Mouse (Mus musculus) MEL (cell line): ENCODE results near the gene Foxg1. TPM values are rescaled to one million over a fixed set of nuclear protein-coding genes. Genes with fewer than 3 reads are reported as not detected.

Source experiments
- DNase-seq: peaks from one replicate; pipeline ENCODE4 v3.0.0; 2011; ENCODE audit warnings: low read depth, low spot score
- H3K27ac ChIP-seq: 2 replicates; pipeline ENCODE4 v1.5.1; 2012; ENCODE audit warnings: low read depth, mild to moderate bottlenecking, control low read depth, low read length, moderate library complexity; ENCODE audit not compliant: control insufficient read depth
- H3K27me3 ChIP-seq, 2 experiments: fragments of 150-350 bp in 1 of 2; sonication (generic) in 1 of 2; 2 replicates each; pipeline ENCODE4 v1.6.1; 2012; ENCODE audit warnings: low read length in 2 of 2, mild to moderate bottlenecking in 2 of 2, improper control_type of control experiment in 1 of 2, moderate library complexity in 1 of 2; ENCODE audit not compliant: insufficient read depth in 2 of 2, control insufficient read depth in 1 of 2
- H3K36me3 ChIP-seq, 2 experiments: 2 replicates each; pipeline ENCODE4 v1.6.1; 2012 to 2014; ENCODE audit warnings: low read length in 2 of 2, improper control_type of control experiment in 1 of 2, inconsistent platforms in 1 of 2, mild to moderate bottlenecking in 1 of 2; ENCODE audit not compliant: insufficient read depth in 2 of 2, control insufficient read depth in 1 of 2
- H3K4me1 ChIP-seq, 2 experiments: fragments of 150-350 bp in 1 of 2; sonication (generic) in 1 of 2; 2 replicates each; pipeline ENCODE4 v1.6.1; 2012; ENCODE audit warnings: low read length in 2 of 2, improper control_type of control experiment in 1 of 2, mild to moderate bottlenecking in 1 of 2; ENCODE audit not compliant: insufficient read depth in 2 of 2, control insufficient read depth in 1 of 2
- H3K4me3 ChIP-seq, 2 experiments: fragments of 150-350 bp in 1 of 2; sonication (generic) in 1 of 2; 2 replicates each; pipeline ENCODE4 v1.5.1; 2012; ENCODE audit warnings: low read depth in 2 of 2, low read length in 2 of 2, mild to moderate bottlenecking in 2 of 2, moderate library complexity in 2 of 2, control low read depth in 1 of 2, improper control_type of control experiment in 1 of 2; ENCODE audit not compliant: control insufficient read depth in 1 of 2, insufficient read depth in 1 of 2
- H3K79me2 ChIP-seq: 2 replicates; pipeline ENCODE4 v1.6.1; 2012; ENCODE audit warnings: mild to moderate bottlenecking, low read length, moderate library complexity; ENCODE audit not compliant: control insufficient read depth, poor library complexity, insufficient read depth
- H3K9ac ChIP-seq: 2 replicates; pipeline ENCODE4 v1.6.1; 2012; ENCODE audit warnings: low read depth, mild to moderate bottlenecking, control low read depth, low read length, moderate library complexity; ENCODE audit not compliant: control insufficient read depth, poor library complexity, severe bottlenecking
- H3K9me3 ChIP-seq: fragments of 150-350 bp; sonication (generic); replicated peaks from 2 replicates; pipeline ENCODE4 v1.6.1; 2012; ENCODE audit warnings: mild to moderate bottlenecking, low read length, improper control_type of control experiment, moderate library complexity; ENCODE audit not compliant: insufficient read depth
- BHLHE40 ChIP-seq: IDR thresholded peaks from 2 replicates; pipeline ENCODE4 v1.6.1; 2012; ENCODE audit warnings: low read depth, mild to moderate bottlenecking, inconsistent platforms, low read length, improper control_type of control experiment, borderline replicate concordance
- CHD1 ChIP-seq: IDR thresholded peaks from 2 replicates; pipeline ENCODE4 v1.6.1; 2012; ENCODE audit warnings: low read depth, mild to moderate bottlenecking, inconsistent platforms, low read length, improper control_type of control experiment
- CTCF ChIP-seq, 3 experiments: IDR thresholded peaks in 2 of 3; conservative IDR thresholded peaks in 1 of 3; 2 replicates each; pipeline ENCODE4 v1.5.1; 2011 to 2012; ENCODE audit warnings: low read length in 3 of 3, low read depth in 2 of 3, mild to moderate bottlenecking in 2 of 3, improper control_type of control experiment in 1 of 3, inconsistent platforms in 1 of 3, mixed read lengths in 1 of 3, moderate library complexity in 1 of 3; ENCODE audit not compliant: control insufficient read depth in 1 of 3, insufficient read depth in 1 of 3, poor library complexity in 1 of 3, severe bottlenecking in 1 of 3
- EP300 ChIP-seq, 2 experiments: IDR thresholded peaks; 2 replicates each; pipeline ENCODE4 v1.6.1; 2011; ENCODE audit warnings: improper control_type of control experiment in 2 of 2, low read length in 2 of 2, low read depth in 1 of 2, mild to moderate bottlenecking in 1 of 2
- ETS1 ChIP-seq: IDR thresholded peaks from 2 replicates; pipeline ENCODE4 v1.6.1; 2012; ENCODE audit warnings: low read depth, mild to moderate bottlenecking, inconsistent platforms, low read length, improper control_type of control experiment, moderate library complexity
- GABPA ChIP-seq: IDR thresholded peaks from 2 replicates; pipeline ENCODE4 v1.6.1; 2012; ENCODE audit warnings: low read depth, mild to moderate bottlenecking, inconsistent platforms, low read length, improper control_type of control experiment, moderate library complexity
- GATA1 ChIP-seq: IDR thresholded peaks from 2 replicates; pipeline ENCODE4 v1.6.1; 2011; ENCODE audit warnings: low read depth, low read length, improper control_type of control experiment
- HCFC1 ChIP-seq: IDR thresholded peaks from 2 replicates; pipeline ENCODE4 v1.6.1; 2012; ENCODE audit warnings: low read depth, mild to moderate bottlenecking, inconsistent platforms, low read length, improper control_type of control experiment, moderate library complexity
- JUND ChIP-seq: IDR thresholded peaks from 2 replicates; pipeline ENCODE4 v1.6.1; 2011; ENCODE audit warnings: low read depth, mild to moderate bottlenecking, improper control_type of control experiment, low read length
- KAT2A ChIP-seq: conservative IDR thresholded peaks from 2 replicates; pipeline ENCODE4 v1.6.1; 2012; ENCODE audit warnings: low read depth, low read length, improper control_type of control experiment, inconsistent platforms
- MAFK ChIP-seq: IDR thresholded peaks from 2 replicates; pipeline ENCODE4 v1.6.1; 2011; ENCODE audit warnings: low read depth, mild to moderate bottlenecking, low read length, improper control_type of control experiment, borderline replicate concordance
- MAZ ChIP-seq: IDR thresholded peaks from 2 replicates; pipeline ENCODE4 v1.6.1; 2012; ENCODE audit warnings: low read depth, mild to moderate bottlenecking, inconsistent platforms, low read length, improper control_type of control experiment
- MEF2A ChIP-seq: IDR thresholded peaks from 2 replicates; pipeline ENCODE4 v1.6.1; 2014; ENCODE audit warnings: low read depth, mild to moderate bottlenecking, inconsistent platforms, low read length, improper control_type of control experiment; ENCODE audit not compliant: poor library complexity, insufficient replicate concordance, severe bottlenecking; ENCODE audit errors: extremely low read depth
- MXI1 ChIP-seq: IDR thresholded peaks from 2 replicates; pipeline ENCODE4 v1.6.1; 2011; ENCODE audit warnings: mild to moderate bottlenecking, low read depth, low read length, improper control_type of control experiment
- MYB ChIP-seq: IDR thresholded peaks from 2 replicates; pipeline ENCODE4 v1.6.1; 2011; ENCODE audit warnings: mild to moderate bottlenecking, low read depth, low read length, improper control_type of control experiment
- NELFE ChIP-seq: IDR thresholded peaks from 2 replicates; pipeline ENCODE4 v1.6.1; 2011; ENCODE audit warnings: low read depth, low read length, improper control_type of control experiment
- NRF1 ChIP-seq: IDR thresholded peaks from 2 replicates; pipeline ENCODE4 v1.6.1; 2014; ENCODE audit warnings: low read depth, mild to moderate bottlenecking, inconsistent platforms, low read length, improper control_type of control experiment, moderate library complexity; ENCODE audit not compliant: poor library complexity, insufficient read depth, severe bottlenecking
- POLR2A ChIP-seq, 2 experiments: IDR thresholded peaks; 2 replicates each; pipeline ENCODE4 v1.6.1; 2011 to 2012; ENCODE audit warnings: low read length in 2 of 2, mild to moderate bottlenecking in 2 of 2, control low read depth in 1 of 2, improper control_type of control experiment in 1 of 2, low read depth in 1 of 2, moderate library complexity in 1 of 2; ENCODE audit not compliant: control insufficient read depth in 1 of 2, insufficient read depth in 1 of 2, poor library complexity in 1 of 2
- POLR2AphosphoS2 ChIP-seq: IDR thresholded peaks from 2 replicates; pipeline ENCODE4 v1.6.1; 2011; ENCODE audit warnings: low read length, improper control_type of control experiment
- RAD21 ChIP-seq: IDR thresholded peaks from 2 replicates; pipeline ENCODE4 v1.6.1; 2011; ENCODE audit warnings: mild to moderate bottlenecking, low read depth, low read length, improper control_type of control experiment
- SIN3A ChIP-seq: IDR thresholded peaks from 2 replicates; pipeline ENCODE4 v1.6.1; 2012; ENCODE audit warnings: low read length, improper control_type of control experiment, inconsistent platforms
- SMC3 ChIP-seq: IDR thresholded peaks from 2 replicates; pipeline ENCODE4 v1.6.1; 2011; ENCODE audit warnings: low read depth, low read length, improper control_type of control experiment
- TAL1 ChIP-seq: IDR thresholded peaks from 2 replicates; pipeline ENCODE4 v1.6.1; 2012; ENCODE audit warnings: mild to moderate bottlenecking, inconsistent platforms, low read length, moderate library complexity, mixed read lengths
- TBP ChIP-seq: IDR thresholded peaks from 2 replicates; pipeline ENCODE4 v1.8.0; 2011; ENCODE audit warnings: low read depth, low read length, improper control_type of control experiment
- UBTF ChIP-seq: IDR thresholded peaks from 2 replicates; pipeline ENCODE4 v1.6.1; 2012; ENCODE audit warnings: low read depth, mild to moderate bottlenecking, inconsistent platforms, low read length, improper control_type of control experiment, moderate library complexity, borderline replicate concordance; ENCODE audit not compliant: insufficient read depth
- USF1 ChIP-seq: IDR thresholded peaks from 2 replicates; pipeline ENCODE4 v1.6.1; 2014; ENCODE audit warnings: low read depth, mild to moderate bottlenecking, inconsistent platforms, low read length, improper control_type of control experiment, moderate library complexity
- USF2 ChIP-seq, 2 experiments: IDR thresholded peaks; 2 replicates each; pipeline ENCODE4 v1.6.1; 2011 to 2012; ENCODE audit warnings: improper control_type of control experiment in 2 of 2, low read length in 2 of 2, borderline replicate concordance in 1 of 2, inconsistent platforms in 1 of 2, low read depth in 1 of 2, mild to moderate bottlenecking in 1 of 2; ENCODE audit not compliant: insufficient read depth in 1 of 2
- ZC3H11A ChIP-seq: IDR thresholded peaks from 2 replicates; pipeline ENCODE4 v1.6.1; 2012; ENCODE audit warnings: low read depth, mild to moderate bottlenecking, inconsistent platforms, low read length, improper control_type of control experiment
- ZKSCAN1 ChIP-seq: IDR thresholded peaks from 2 replicates; pipeline ENCODE4 v1.6.1; 2012; ENCODE audit warnings: low read depth, mild to moderate bottlenecking, inconsistent platforms, low read length, improper control_type of control experiment, moderate library complexity
- ZMIZ1 ChIP-seq: IDR thresholded peaks from 2 replicates; pipeline ENCODE4 v1.6.1; 2012; ENCODE audit warnings: low read depth, mild to moderate bottlenecking, inconsistent platforms, low read length, improper control_type of control experiment, moderate library complexity
- ZNF384 ChIP-seq: IDR thresholded peaks from 2 replicates; pipeline ENCODE4 v1.6.1; 2012; ENCODE audit warnings: low read depth, mild to moderate bottlenecking, inconsistent platforms, low read length, improper control_type of control experiment
- polyA plus RNA-seq, 2 experiments: library from polyadenylated mRNA; stranded (reverse) in 1 of 2; unstranded in 1 of 2; fragments of >175 nt in 1 of 2; fragments of >200 nt in 1 of 2; gene quantifications; 2 replicates each; pipeline versions ENCODE4 v1.2.1 to v1.2.4; 2012; ENCODE audit warnings: low replicate concordance in 2 of 2, low read depth in 1 of 2; ENCODE audit not compliant: insufficient read length in 2 of 2, insufficient read depth in 1 of 2, missing spikeins in 1 of 2
- total RNA-seq: library from RNA; depleted of rRNA; stranded (reverse); fragments of 300-350 nt; gene quantifications from 2 replicates; pipeline ENCODE4 v1.2.3, GENCODE M21; 2012

Foxg1 gene
- total and polyA plus RNA-seq, 3 experiments, result not detected

DNA sequence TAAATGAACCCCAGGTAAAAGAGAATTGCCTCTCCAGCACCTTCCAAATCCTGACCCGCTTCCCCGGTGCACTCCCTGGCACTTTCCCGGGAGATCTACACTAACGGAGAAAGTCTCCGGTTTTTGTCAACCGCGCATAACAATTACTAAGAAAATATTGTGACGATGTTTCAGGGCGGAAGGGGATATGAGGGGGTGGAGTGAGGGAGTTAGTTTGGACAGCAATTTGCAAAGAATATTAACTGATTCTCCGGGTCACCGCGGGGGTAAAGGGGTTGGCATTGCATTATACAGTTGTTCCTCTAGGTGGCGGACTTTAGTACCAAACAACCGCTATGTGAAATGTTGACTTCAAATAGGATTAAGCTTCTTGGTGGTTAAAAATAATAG is 7.9 kb upstream of the Foxg1 start:
- Histone ChIP-seq H3K27ac (no peak overlapping the region), H3K79me2 (no peaks in the 10 kb centered on the region), H3K27me3 (no peaks in the 10 kb centered on the region), H3K4me1 (no peaks in the 10 kb centered on the region), H3K9me3 (no peaks in the 10 kb centered on the region), H3K36me3 (no peaks in the 10 kb centered on the region), H3K9ac (no peak overlapping the region), H3K4me3 (no peak overlapping the region)
- peak; percentile 12 for DNase-seq
- TF ChIP-seq ZC3H11A (peak; percentile 28), MEF2A (no peak), BHLHE40 (no peak), ZNF384 (no peak), GATA1 (no peak), TAL1 (no peak), USF1 (no peak), RAD21 (peak; percentile 37), POLR2A (IDR thresholded peaks at IDR 0.05; ENCODE audit: control insufficient read depth in 1 of 2, insufficient read depth in 1 of 2, low read depth in 1 of 2, low read length in 2 of 2, poor library complexity in 1 of 2) (no peak), CTCF (IDR thresholded peaks at IDR 0.05 in 2 of 3, conservative IDR thresholded peaks at IDR 0.05 in 1 of 3; ENCODE audit: control insufficient read depth in 1 of 3, insufficient read depth in 1 of 3, low read depth in 2 of 3, low read length in 3 of 3, poor library complexity in 1 of 3, severe bottlenecking in 1 of 3) (peak in 2 of 3 experiments; percentile 27 to 49; a peak in 4 of 6 replicates), CHD1 (no peak), USF2 (IDR thresholded peaks at IDR 0.05; ENCODE audit: borderline replicate concordance in 1 of 2, insufficient read depth in 1 of 2, low read depth in 1 of 2, low read length in 2 of 2) (no peak), NELFE (no peak), HCFC1 (no peak), POLR2AphosphoS2 (no peak), SMC3 (peak; percentile 52), MAFK (no peak), ETS1 (no peak), ZMIZ1 (no peak), MXI1 (no peak), GABPA (no peak), JUND (no peak), NRF1 (no peak), MAZ (no peak), ZKSCAN1 (no peak), MYB (no peak), TBP (no peak), SIN3A (no peak), KAT2A (no peak), EP300 (IDR thresholded peaks at IDR 0.05; ENCODE audit: low read depth in 1 of 2, low read length in 2 of 2) (no peak), UBTF (no peak)
